8 mouse cellular contexts compared by ENCODE assay signal in the genomic region with DNA sequence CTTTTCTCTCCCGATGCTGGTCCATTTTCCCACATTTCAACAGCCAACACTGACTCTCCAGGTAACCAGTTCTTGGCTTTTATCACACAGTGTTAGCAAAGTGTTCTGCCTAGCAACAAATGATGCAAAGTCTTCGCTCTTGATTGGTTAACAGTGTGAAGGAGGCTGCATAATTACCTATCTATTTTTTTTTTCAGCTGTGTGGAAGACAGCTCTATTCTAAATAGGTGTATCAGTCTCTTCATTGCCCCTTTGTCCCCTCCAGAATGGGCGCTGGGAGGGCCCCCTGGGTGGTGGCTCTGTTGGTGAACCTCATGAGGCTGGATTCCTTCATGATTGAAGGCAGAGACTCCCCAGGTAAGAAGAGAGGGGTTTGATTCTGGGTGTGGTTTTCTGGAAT. TPM values are rescaled to one million over a fixed set of nuclear protein-coding genes. Genes with fewer than 3 reads are reported as not detected.
A peak's percentile ranks its signal among the peaks of the same experiment; 100 is the strongest.
DNase-seq lines count a peak whose midpoint lies in the region; ATAC-seq and TF ChIP-seq lines count a peak whose summit lies in the region.

TSS of gene H2-Ob (plus strand) at position 198 of the 400 bp plus-strand sequence.

- no peaks in the 10 kb centered on the region for H3K27me3 ChIP-seq in liver, embryonic 13.5 days

- no peak for ATAC-seq in liver, embryonic 13.5 days (ENCODE audit: low read depth)

- intact Hi-C loops in left cerebral cortex, postnatal 10 days (cut with DNase I): loop anchor here (5.0 to 10.0 kb wide), 2 partner anchors 66 to 164 kb away; no protein-coding TSS in a partner anchor
- intact Hi-C loops in left cerebral cortex, postnatal 36 days (cut with DNase I): no loop called here

- no peaks in the 10 kb centered on the region for H3K36me3 ChIP-seq in liver, embryonic 13.5 days

- H3K27ac ChIP-seq in liver, embryonic 13.5 days: no peak within 1 kb of the TSS

- TF ChIP-seq CTCF in brain, embryonic 14.5 days (IDR thresholded peaks at IDR 0.05; ENCODE audit: borderline replicate concordance, extremely low read depth, insufficient read depth, insufficient read length): no peak

- 39% methylated on average over 3 of the region's 3 CpGs for WGBS in liver, embryonic 13.5 days (ENCODE audit: insufficient replicate concordance)

- H3K9ac ChIP-seq in liver, embryonic 13.5 days: no peak within 1 kb of the TSS

- no peaks in the 10 kb centered on the region for H3K4me1 ChIP-seq in liver, embryonic 13.5 days (replicated peaks)

- no peak for TF ChIP-seq POLR2A in brain, embryonic 14.5 days (IDR thresholded peaks at IDR 0.05; ENCODE audit: borderline replicate concordance, extremely low read depth, insufficient read depth, insufficient read length, poor library complexity, severe bottlenecking)

- H3K9me3 ChIP-seq in liver, embryonic 13.5 days (replicated peaks): no peaks in the 10 kb centered on the region

- peak within 1 kb of the TSS; percentile 41; the same call in 1 of the 2 replicates for H3K4me2 ChIP-seq in liver, embryonic 13.5 days

- no peak within 1 kb of the TSS for H3K4me3 ChIP-seq in liver, embryonic 13.5 days (replicated peaks)

- DNase-seq in cerebellum, postnatal 10 days: peak; percentile 48 to 72
- no peak for DNase-seq in cerebellum, adult 11 months
- peak; percentile 39 to 42 for DNase-seq in left cerebral cortex, postnatal 10 days (ENCODE audit: extremely low spot score in 1 of 2, low spot score in 2 of 2)
- DNase-seq in left cerebral cortex, postnatal 36 days (ENCODE audit: low spot score in 2 of 2): no peak
- DNase-seq in brain, embryonic 14.5 days (ENCODE audit: low read depth): peak; percentile 60
- DNase-seq in liver, embryonic 13.5 days: no peak
- peak; percentile 41 to 53 for DNase-seq in spleen, adult 18-20 months
- no peak for DNase-seq in ovary, postnatal 36 days (ENCODE audit: low spot score)

RNA-seq across cellular contexts. Expression of gene H2-Ob, which starts in this region (rescaled TPM):
- under 1 TPM in 1 of 2 experiments, not detected in 1; 0.39 TPM for total RNA-seq in left cerebral cortex, postnatal 10 days (2021)
- total RNA-seq in left cerebral cortex, postnatal 36 days (2021): not detected
- polyA plus RNA-seq in brain, embryonic 14.5 days (2012; rRNA removed): 0.04 and 0.11 TPM in 2 replicates
- 0.08 TPM in 1 of 2 replicates, not detected in the other for polyA plus RNA-seq in liver, embryonic 13.5 days (2015; fragmentation: Nextera tagmentation; extraction: Ambion mirVana)

Comparison
In these comparisons a context has a peak if more than half of its experiments do, and no peak if none do; other contexts are left out.
1. DNase-seq: peak in cerebellum, postnatal 10 days (2 of 2) and spleen, adult 18-20 months (2 of 2); none in cerebellum, adult 11 months (single experiment), left cerebral cortex, postnatal 36 days (0 of 2), liver, embryonic 13.5 days (single experiment) and ovary, postnatal 36 days (single experiment).
2. Peak in DNase-seq in left cerebral cortex, postnatal 10 days; RNA of the gene not detected or under 1 TPM.
3. Peak in DNase-seq in brain, embryonic 14.5 days; RNA of the gene not detected or under 1 TPM.